Mouse (Mus musculus) ovary, postnatal 36 days (tissue): ENCODE measurements around the gene Spata9.

Experiments
- DNase-seq: peaks from one replicate; pipeline ENCODE4 v3.0.0; 2022; ENCODE audit warnings: low spot score, mixed read lengths

Gene Spata9

GRCm38 (mm10) chr13:75992169-75993028 is 25.4 kb downstream of the Spata9 start:
- no peak for DNase-seq

GRCm38 (mm10) chr13:76003272-76003671 is 36.3 kb downstream of the Spata9 start:
- peak; percentile 24 for DNase-seq

- DNase-seq, result no peak
Measured at GRCm38 (mm10) chr13:76014511-76014910, 47.6 kb downstream of the Spata9 start.

GRCm38 (mm10) chr13:76017465-76017864 is 50.5 kb downstream of the Spata9 start:
- no peak for DNase-seq

GRCm38 (mm10) chr13:76017974-76018843 is 51.3 kb downstream of the Spata9 start, which contains the start of gene Rfesd:
Gene Rfesd (minus strand): TSS chr13:76018719.
- peak; percentile 98 for DNase-seq

- no peak for DNase-seq
Measured at GRCm38 (mm10) chr13:76018844-76019400, 52.0 kb downstream of the Spata9 start.

- DNase-seq, result no peak
Measured at GRCm38 (mm10) chr13:76021782-76022181, 54.8 kb downstream of the Spata9 start.

GRCm38 (mm10) chr13:76024588-76024987 is 57.6 kb downstream of the Spata9 start:
- DNase-seq, result no peak

GRCm38 (mm10) chr13:76042455-76042854 is 75.5 kb downstream of the Spata9 start:
- no peak for DNase-seq

GRCm38 (mm10) chr13:76044971-76045370 is 78.0 kb downstream of the Spata9 start:
- no peak for DNase-seq
